Comparison of ENCODE assay signal across 22 mouse cellular contexts in genomic region chr9:97038010-97038409, GRCm38 (mm10). TPM values are rescaled to one million over a fixed set of nuclear protein-coding genes. Genes with fewer than 3 reads are reported as not detected.
DNase-seq lines count a peak whose midpoint lies in the region; ATAC-seq and TF ChIP-seq lines count a peak whose summit lies in the region.
"Had no signal": no experiment of that assay in that cellular context is flagged by ENCODE, and none has a peak within 500 bp of the region (broad histone marks: within the 10 kb centered on the region; RNA-seq: fewer than 3 reads in every experiment).

No protein-coding gene starts in this region.

- peak; percentile 17 for DNase-seq in gastrocnemius, adult 2 months
- DNase-seq in gastrocnemius, postnatal 36 days, result no peak
- DNase-seq in adipocyte (ENCODE audit: low spot score), result peak; percentile 7
- DNase-seq in heart, adult 18-20 months, result no peak
- no peak for DNase-seq in cerebellum, postnatal 10 days
- DNase-seq: cerebellum, adult 11 months; cerebellum, adult 8-10 months; cerebellum, postnatal 25 days; gastrocnemius, postnatal 14 days; heart, adult 11 months; heart, postnatal 36 days; kidney, adult 8-10 months had no signal

- 0 out of 2 replicates have a peak, but pooled peaks have one; percentile 46 for ATAC-seq in megakaryocyte progenitor cell, adult 5-6 weeks (replicated peaks; ENCODE audit: poor library complexity)
- ATAC-seq: activated CD4-positive, CD25-positive, alpha-beta regulatory T cell, adult 4 months; forebrain, embryonic 16.5 days; intestine, postnatal 0 days; Patski had no signal

- intact Hi-C loops in gastrocnemius, adult 2 months (cut with DNase I), result no loop called here
- intact Hi-C loops in gastrocnemius, postnatal 36 days (cut with DNase I), result no loop called here

- H3K4me3 ChIP-seq in gastrocnemius, adult 2 months, result no peak overlapping the region
- H3K4me3 ChIP-seq: embryonic facial prominence, embryonic 12.5 days; forebrain, embryonic 12.5 days; heart, embryonic 12.5 days; hindbrain, embryonic 15.5 days had no signal

- TF ChIP-seq CTCF in gastrocnemius, adult 2 months (IDR thresholded peaks at IDR 0.05), result no peak

- H3K27ac ChIP-seq in gastrocnemius, adult 2 months, result no peak overlapping the region
- H3K27ac ChIP-seq: embryonic facial prominence, embryonic 12.5 days; forebrain, embryonic 12.5 days; hindbrain, embryonic 15.5 days had no signal

RNA-seq across cellular contexts. Expression of gene Spsb4, which starts 19.4 kb away (rescaled TPM):
- total RNA-seq in gastrocnemius, adult 2 months (2021), result 1 to 10 TPM in 1 of 2 experiments, under 1 TPM in 1; 0.94 to 2.3 TPM
- 1 to 10 TPM; 1.4 to 4.1 TPM for total RNA-seq in gastrocnemius, postnatal 36 days (2021)
- 2.7 and 4.2 TPM in 2 replicates for total RNA-seq in megakaryocyte progenitor cell, adult 5-6 weeks (2015)
- 2.0 and 2.5 TPM in 2 replicates for total RNA-seq in megakaryocyte progenitor cell, adult 5-6 weeks (2017)
- 1 to 10 TPM; 2.1 to 3.9 TPM for total RNA-seq in heart, adult 18-20 months (2021)
- total RNA-seq: MEL had no signal

Comparison
In these comparisons a context has a peak if more than half of its experiments do, and no peak if none do; other contexts are left out.
1. DNase-seq: peak in gastrocnemius, adult 2 months (single experiment) and adipocyte (single experiment); none in gastrocnemius, postnatal 36 days (0 of 2), heart, adult 18-20 months (0 of 2) and cerebellum, postnatal 10 days (0 of 2).